Mouse (Mus musculus) embryonic facial prominence, embryonic 10.5 days (tissue): ENCODE measurements around the gene Cnfn. TPM values are rescaled to one million over a fixed set of nuclear protein-coding genes. Genes with fewer than 3 reads are reported as not detected.
"Not testable (repeated sequence)": the region's sequence is repeated elsewhere in the genome, so short reads cannot be mapped to it uniquely, and the experiment has no call there.

Experiments used
- DNase-seq: peaks from one replicate; pipeline ENCODE4 v3.0.0-alpha.2; 2017; ENCODE audit warnings: low spot score
- H3K27ac ChIP-seq: fragments of 300-500 bp; sonication (generic); replicated peaks from 2 replicates; pipeline ENCODE4 v1.5.1; 2016; ENCODE audit warnings: mild to moderate bottlenecking
- H3K27me3 ChIP-seq: fragments of 300-500 bp; sonication (generic); replicated peaks from 2 replicates; pipeline ENCODE4 v1.6.1; 2016; ENCODE audit warnings: low read depth, mild to moderate bottlenecking; ENCODE audit not compliant: poor library complexity, severe bottlenecking
- H3K36me3 ChIP-seq: fragments of 300-500 bp; sonication (generic); replicated peaks from 2 replicates; pipeline ENCODE4 v1.6.1; 2016; ENCODE audit warnings: mild to moderate bottlenecking, moderate library complexity
- H3K4me1 ChIP-seq: fragments of 300-500 bp; sonication (generic); 2 replicates; pipeline ENCODE4 v1.6.1; 2016
- H3K4me3 ChIP-seq: fragments of 300-500 bp; sonication (generic); 2 replicates; pipeline ENCODE4 v1.5.1; 2016; ENCODE audit warnings: mild to moderate bottlenecking, moderate library complexity
- H3K9me3 ChIP-seq: fragments of 300-500 bp; sonication (generic); 2 replicates; pipeline ENCODE4 v1.6.1; 2016; ENCODE audit warnings: mild to moderate bottlenecking
- WGBS: fragments of 180-500 bp; shearing (Covaris S2); methylation state at CpG from one replicate; pipeline ENCODE4 v1.1.7; 2016; 5-methylcytosine and 5-hydroxymethylcytosine counted together
- polyA plus RNA-seq: library from polyadenylated mRNA; unstranded; fragments of >200 nt; fragmentation: Nextera tagmentation; extraction: Ambion mirVana; gene quantifications from 2 replicates; pipeline ENCODE4 v1.2.1, GENCODE M21; 2016

Cnfn gene
- not detected in 2 replicates for polyA plus RNA-seq

GRCm38 (mm10) chr7:25369058-25369749 lies at the start of gene Cnfn:
TSS of gene Cnfn (minus strand) at chr7:25369724.
- DNase-seq: no peak
- Histone ChIP-seq H3K36me3 (peaks cover 9% of the 10 kb centered on the region), H3K4me1 (peaks cover 44% of the 10 kb centered on the region), H3K27me3 (peaks cover 64% of the 10 kb centered on the region), H3K9me3 (no peaks in the 10 kb centered on the region), H3K4me3 (no peak within 1 kb of the TSS), H3K27ac (no peak within 1 kb of the TSS)
- 49% methylated on average over 12 of the region's 12 CpGs for WGBS

GRCm38 (mm10) chr7:25417597-25417996 lies 48.1 kb upstream of the Cnfn start:
- Histone ChIP-seq H3K27ac (no peak overlapping the region), H3K27me3 (peaks cover 13% of the 10 kb centered on the region), H3K4me1 (peaks cover 9% of the 10 kb centered on the region; the same call in 1 of the 2 replicates), H3K9me3 (no peaks in the 10 kb centered on the region), H3K36me3 (no peaks in the 10 kb centered on the region), H3K4me3 (no peak overlapping the region)
- WGBS: 69% methylated on average over 1 of the region's 1 CpGs
- peak; percentile 45 for DNase-seq

GRCm38 (mm10) chr7:25412833-25413441 lies 43.4 kb upstream of the Cnfn start, which contains the start of gene Cxcl17:
TSS of gene Cxcl17 (minus strand) at chr7:25412886.
- Histone ChIP-seq H3K27ac (no peak within 1 kb of the TSS), H3K27me3 (no peaks in the 10 kb centered on the region), H3K36me3 (no peaks in the 10 kb centered on the region), H3K4me1 (0 out of 2 replicates have a peak, but pooled peaks cover 7% of the 10 kb centered on the region), H3K4me3 (no peak within 1 kb of the TSS), H3K9me3 (no peaks in the 10 kb centered on the region)
- 45% methylated on average over 7 of the region's 7 CpGs for WGBS
- DNase-seq: no peak

- H3K27me3 ChIP-seq: no peaks in the 10 kb centered on the region
- no peak for DNase-seq
- H3K9me3 ChIP-seq: no peaks in the 10 kb centered on the region
- WGBS: 84% methylated on average over 3 of the region's 3 CpGs
- 0 out of 2 replicates have a peak, but pooled peaks cover 7% of the 10 kb centered on the region for H3K4me1 ChIP-seq
- H3K4me3 ChIP-seq: no peak overlapping the region
- no peaks in the 10 kb centered on the region for H3K36me3 ChIP-seq
- H3K27ac ChIP-seq: no peak overlapping the region
Observed at GRCm38 (mm10) chr7:25411861-25412260, 42.3 kb upstream of the Cnfn start.

GRCm38 (mm10) chr7:25410969-25411615 lies 41.6 kb upstream of the Cnfn start:
- 76% methylated on average over 1 of the region's 1 CpGs for WGBS
- Histone ChIP-seq H3K4me3 (no peak overlapping the region), H3K9me3 (no peaks in the 10 kb centered on the region), H3K36me3 (no peaks in the 10 kb centered on the region), H3K27me3 (no peaks in the 10 kb centered on the region), H3K27ac (no peak overlapping the region), H3K4me1 (0 out of 2 replicates have a peak, but pooled peaks cover 7% of the 10 kb centered on the region)
- DNase-seq: no peak

GRCm38 (mm10) chr7:25409114-25409760 lies 39.7 kb upstream of the Cnfn start:
- no peaks in the 10 kb centered on the region for H3K36me3 ChIP-seq
- H3K9me3 ChIP-seq: no peaks in the 10 kb centered on the region
- 0 out of 2 replicates have a peak, but pooled peaks cover 7% of the 10 kb centered on the region for H3K4me1 ChIP-seq
- no peaks in the 10 kb centered on the region for H3K27me3 ChIP-seq
- no peak overlapping the region for H3K4me3 ChIP-seq
- DNase-seq: no peak
- 42% methylated on average over 4 of the region's 4 CpGs for whole genome bisulfite sequencing
- no peak overlapping the region for H3K27ac ChIP-seq

GRCm38 (mm10) chr7:25406468-25406867 lies 36.9 kb upstream of the Cnfn start:
- no peak overlapping the region for H3K4me3 ChIP-seq
- peaks cover 18% of the 10 kb centered on the region for H3K4me1 ChIP-seq
- H3K27ac ChIP-seq: no peak overlapping the region
- H3K27me3 ChIP-seq: no peaks in the 10 kb centered on the region
- no peaks in the 10 kb centered on the region for H3K9me3 ChIP-seq
- 86% methylated on average over 7 of the region's 7 CpGs for WGBS
- no peaks in the 10 kb centered on the region for H3K36me3 ChIP-seq
- no peak for DNase-seq

GRCm38 (mm10) chr7:25402671-25403101 lies 33.2 kb upstream of the Cnfn start:
- WGBS: 3% methylated on average over 2 of the region's 2 CpGs
- Histone ChIP-seq H3K36me3 (no peaks in the 10 kb centered on the region), H3K27ac (peak overlapping the region; percentile 76), H3K27me3 (no peaks in the 10 kb centered on the region), H3K4me1 (peaks cover 36% of the 10 kb centered on the region), H3K9me3 (no peaks in the 10 kb centered on the region), H3K4me3 (peak overlapping the region; percentile 27)
- DNase-seq: peak; percentile 79

- Histone ChIP-seq H3K27me3 (no peaks in the 10 kb centered on the region), H3K4me1 (peaks cover 37% of the 10 kb centered on the region), H3K36me3 (no peaks in the 10 kb centered on the region), H3K9me3 (no peaks in the 10 kb centered on the region), H3K4me3 (peak overlapping the region; percentile 27), H3K27ac (peak overlapping the region; percentile 76)
- peak; percentile 50 for DNase-seq
- WGBS: 13% methylated on average over 5 of the region's 5 CpGs
Observed at GRCm38 (mm10) chr7:25401986-25402385, 32.5 kb upstream of the Cnfn start.

GRCm38 (mm10) chr7:25401551-25401950 lies 32.0 kb upstream of the Cnfn start:
- H3K27ac ChIP-seq: peak overlapping the region; percentile 76; the same call in 1 of the 2 replicates
- no peaks in the 10 kb centered on the region for H3K36me3 ChIP-seq
- DNase-seq: no peak
- H3K4me1 ChIP-seq: peaks cover 40% of the 10 kb centered on the region
- 32% methylated on average over 2 of the region's 2 CpGs for WGBS
- no peak overlapping the region for H3K4me3 ChIP-seq
- H3K27me3 ChIP-seq: 0 out of 2 replicates have a peak, but pooled peaks cover 3% of the 10 kb centered on the region
- no peaks in the 10 kb centered on the region for H3K9me3 ChIP-seq

GRCm38 (mm10) chr7:25399028-25399427 lies 29.5 kb upstream of the Cnfn start:
- H3K4me3 ChIP-seq, H3K27ac ChIP-seq, H3K9me3 ChIP-seq, DNase-seq, H3K36me3 ChIP-seq: not testable (repeated sequence)
- Histone ChIP-seq H3K27me3 (peaks cover 11% of the 10 kb centered on the region), H3K4me1 (peaks cover 57% of the 10 kb centered on the region)

- Histone ChIP-seq H3K4me1 (peaks cover 61% of the 10 kb centered on the region), H3K4me3 (no peak within 1 kb of the TSS), H3K27ac (no peak within 1 kb of the TSS), H3K36me3 (no peaks in the 10 kb centered on the region), H3K9me3 (no peaks in the 10 kb centered on the region), H3K27me3 (peaks cover 16% of the 10 kb centered on the region)
- 96% methylated on average over 1 of the region's 1 CpGs for WGBS
- no peak for DNase-seq
Observed at GRCm38 (mm10) chr7:25398610-25399009, 29.1 kb upstream of the Cnfn start, which contains the start of gene Lipe. TSS of gene Lipe (minus strand) at chr7:25398710.
